Mouse (Mus musculus) kidney, embryonic 16.5 days (tissue): ENCODE results near the gene Sema6d. TPM values are rescaled to one million over a fixed set of nuclear protein-coding genes. Genes with fewer than 3 reads are reported as not detected.

Experiments
- ATAC-seq: fragments of 200-750 bp; cut with Nextera tagmentation; 2 replicates; pipeline ENCODE4 v1.8.0; 2017; ENCODE audit warnings: moderate TSS enrichment; ENCODE audit not compliant: low FRiP score, low TSS enrichment
- H3K27ac ChIP-seq: fragments of 300-500 bp; sonication (generic); 2 replicates; pipeline ENCODE4 v1.5.1; 2014; ENCODE audit warnings: low read length
- H3K27me3 ChIP-seq: fragments of 300-500 bp; sonication (generic); 2 replicates; pipeline ENCODE4 v1.6.1; 2014; ENCODE audit warnings: low read length, control low read depth, mixed read lengths; ENCODE audit not compliant: insufficient read depth
- H3K36me3 ChIP-seq: fragments of 300-500 bp; sonication (generic); 2 replicates; pipeline ENCODE4 v1.6.1; 2014; ENCODE audit warnings: low read length, control low read depth, mixed read lengths; ENCODE audit not compliant: insufficient read depth
- H3K4me1 ChIP-seq: fragments of 300-500 bp; sonication (generic); 2 replicates; pipeline ENCODE4 v1.6.1; 2014; ENCODE audit warnings: low read length, control low read depth, mixed read lengths; ENCODE audit not compliant: insufficient read depth
- H3K4me2 ChIP-seq: fragments of 300-500 bp; sonication (generic); replicated peaks from 2 replicates; pipeline ENCODE4 v1.6.1; 2014; ENCODE audit warnings: low read depth, low read length
- H3K4me3 ChIP-seq: fragments of 300-500 bp; sonication (generic); 2 replicates; pipeline ENCODE4 v1.5.1; 2014; ENCODE audit warnings: mild to moderate bottlenecking, low read length
- H3K9ac ChIP-seq: fragments of 300-500 bp; sonication (generic); replicated peaks from 2 replicates; pipeline ENCODE4 v1.6.1; 2014; ENCODE audit warnings: low read length
- H3K9me3 ChIP-seq: fragments of 300-500 bp; sonication (generic); 2 replicates; pipeline ENCODE4 v1.6.1; 2016; ENCODE audit warnings: low read length, control low read depth
- WGBS: fragments of 180-500 bp; shearing (Covaris S2); extraction: QIAGEN DNeasy Blood & Tissue Kit; methylation state at CpG from one replicate; pipeline ENCODE4 v1.1.7; 2014; 5-methylcytosine and 5-hydroxymethylcytosine counted together
- polyA plus RNA-seq: library from polyadenylated mRNA; unstranded; fragments of >200 nt; fragmentation: Nextera tagmentation; extraction: Ambion mirVana; gene quantifications from 2 replicates; pipeline ENCODE4 v1.2.1, GENCODE M21; 2015

Gene Sema6d
- polyA plus RNA-seq, 1 experiment from 2014 or later: 9.0 TPM

GRCm38 (mm10) chr2:124624247-124624929 lies 534.6 kb downstream of the Sema6d start:
- no peak overlapping the region for H3K27ac ChIP-seq
- H3K4me3 ChIP-seq: no peak overlapping the region
- H3K9me3 ChIP-seq: no peaks in the 10 kb centered on the region
- H3K36me3 ChIP-seq: no peaks in the 10 kb centered on the region
- H3K9ac ChIP-seq: no peak overlapping the region
- no peak overlapping the region for H3K4me2 ChIP-seq
- ATAC-seq: no peak
- 60% methylated on average over 10 of the region's 10 CpGs for WGBS
- no peaks in the 10 kb centered on the region for H3K27me3 ChIP-seq
- peaks cover 17% of the 10 kb centered on the region for H3K4me1 ChIP-seq

- H3K27ac ChIP-seq: no peak overlapping the region
- no peaks in the 10 kb centered on the region for H3K9me3 ChIP-seq
- no peak overlapping the region for H3K4me2 ChIP-seq
- WGBS: 71% methylated on average over 7 of the region's 7 CpGs
- H3K27me3 ChIP-seq: no peaks in the 10 kb centered on the region
- peaks cover 13% of the 10 kb centered on the region; the same call in 1 of the 2 replicates for H3K4me1 ChIP-seq
- H3K9ac ChIP-seq: no peak overlapping the region
- no peak overlapping the region for H3K4me3 ChIP-seq
- H3K36me3 ChIP-seq: no peaks in the 10 kb centered on the region
- ATAC-seq: peak; percentile 27; the same call in 1 of the 2 replicates
These were observed 536.7 kb downstream of the Sema6d start for GRCm38 (mm10) chr2:124626425-124626824.

- Histone ChIP-seq H3K4me1 (peaks cover 13% of the 10 kb centered on the region; the same call in 1 of the 2 replicates), H3K4me3 (no peak overlapping the region), H3K4me2 (no peak overlapping the region), H3K9me3 (no peaks in the 10 kb centered on the region), H3K27me3 (no peaks in the 10 kb centered on the region), H3K36me3 (no peaks in the 10 kb centered on the region), H3K9ac (no peak overlapping the region), H3K27ac (no peak overlapping the region)
- WGBS: 81% methylated on average over 5 of the region's 5 CpGs
- no peak for ATAC-seq
These were observed 537.9 kb downstream of the Sema6d start for GRCm38 (mm10) chr2:124627664-124628063.

GRCm38 (mm10) chr2:124628701-124629100 lies 538.9 kb downstream of the Sema6d start:
- Histone ChIP-seq H3K4me3 (no peak overlapping the region), H3K36me3 (no peaks in the 10 kb centered on the region), H3K4me1 (peaks cover 10% of the 10 kb centered on the region; the same call in 1 of the 2 replicates), H3K9ac (no peak overlapping the region), H3K4me2 (no peak overlapping the region), H3K27me3 (no peaks in the 10 kb centered on the region), H3K27ac (no peak overlapping the region), H3K9me3 (no peaks in the 10 kb centered on the region)
- ATAC-seq: no peak
- WGBS: 86% methylated on average over 7 of the region's 7 CpGs

DNA sequence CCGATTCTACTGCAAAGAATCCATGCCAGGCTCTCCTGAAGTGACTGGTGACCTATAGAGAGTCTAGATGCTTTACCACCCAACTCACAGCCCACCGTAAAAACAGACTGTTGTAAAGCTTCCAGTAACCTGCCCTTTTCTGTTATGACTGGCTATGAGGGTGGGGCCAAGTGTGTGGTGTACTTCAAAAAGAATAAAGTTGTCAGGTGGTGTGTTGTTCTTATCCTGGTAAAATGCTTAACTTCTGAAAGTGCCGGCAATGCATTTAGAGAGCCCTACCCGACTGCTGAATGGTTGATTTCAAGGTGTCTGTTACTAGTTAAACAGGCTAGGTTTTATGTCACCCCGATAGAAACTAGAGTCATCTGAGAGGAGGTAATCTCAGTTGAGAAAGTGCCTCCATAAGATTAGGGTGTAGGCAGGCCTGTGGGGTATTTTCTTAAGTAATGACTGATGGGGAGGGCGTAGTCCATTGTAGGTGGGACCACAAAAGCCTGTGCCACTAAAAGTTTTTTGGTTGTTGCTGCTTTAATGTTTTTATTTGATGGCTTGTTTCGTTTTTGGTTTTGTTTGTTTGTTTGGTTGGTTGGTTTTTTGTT lies 544.7 kb downstream of the Sema6d start:
- H3K4me3 ChIP-seq: no peak overlapping the region
- H3K36me3 ChIP-seq: no peaks in the 10 kb centered on the region
- H3K9me3 ChIP-seq: no peaks in the 10 kb centered on the region
- H3K9ac ChIP-seq: no peak overlapping the region
- no peaks in the 10 kb centered on the region for H3K27me3 ChIP-seq
- WGBS: 66% methylated on average over 7 of the region's 7 CpGs
- ATAC-seq: no peak
- no peak overlapping the region for H3K27ac ChIP-seq
- no peaks in the 10 kb centered on the region; the same call in 1 of the 2 replicates for H3K4me1 ChIP-seq
- H3K4me2 ChIP-seq: no peak overlapping the region

- Histone ChIP-seq H3K4me1 (no peaks in the 10 kb centered on the region; the same call in 1 of the 2 replicates), H3K36me3 (no peaks in the 10 kb centered on the region), H3K9ac (no peak overlapping the region), H3K4me2 (no peak overlapping the region), H3K9me3 (no peaks in the 10 kb centered on the region), H3K27ac (no peak overlapping the region), H3K27me3 (no peaks in the 10 kb centered on the region), H3K4me3 (no peak overlapping the region)
- ATAC-seq: no peak
- WGBS: 49% methylated on average over 8 of the region's 8 CpGs
These were observed 545.6 kb downstream of the Sema6d start for GRCm38 (mm10) chr2:124635271-124635865.

DNA sequence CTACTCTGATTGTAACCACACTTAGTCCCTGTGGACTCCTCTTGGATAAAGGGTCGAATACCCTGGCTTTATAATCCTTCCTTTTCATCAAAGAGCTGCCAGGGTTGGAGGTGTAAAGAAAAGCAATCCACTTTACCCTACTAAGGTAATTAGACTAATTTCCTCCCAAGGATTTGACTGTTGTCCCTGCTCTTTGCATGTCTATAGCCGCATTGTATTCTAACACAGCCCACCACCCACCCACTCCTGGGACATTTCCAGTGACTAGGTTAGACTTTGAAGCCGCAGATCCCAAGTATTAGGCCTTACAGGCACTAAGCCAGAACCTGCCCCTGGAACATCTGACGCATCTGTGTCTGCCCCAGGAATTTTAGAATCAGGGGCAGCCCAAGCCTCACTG lies 547.3 kb downstream of the Sema6d start:
- no peaks in the 10 kb centered on the region; the same call in 1 of the 2 replicates for H3K4me1 ChIP-seq
- no peak overlapping the region for H3K27ac ChIP-seq
- 46% methylated on average over 4 of the region's 4 CpGs for WGBS
- H3K4me3 ChIP-seq: no peak overlapping the region
- no peaks in the 10 kb centered on the region for H3K36me3 ChIP-seq
- H3K9ac ChIP-seq: no peak overlapping the region
- H3K27me3 ChIP-seq: no peaks in the 10 kb centered on the region
- no peak overlapping the region for H3K4me2 ChIP-seq
- H3K9me3 ChIP-seq: no peaks in the 10 kb centered on the region
- ATAC-seq: no peak

DNA sequence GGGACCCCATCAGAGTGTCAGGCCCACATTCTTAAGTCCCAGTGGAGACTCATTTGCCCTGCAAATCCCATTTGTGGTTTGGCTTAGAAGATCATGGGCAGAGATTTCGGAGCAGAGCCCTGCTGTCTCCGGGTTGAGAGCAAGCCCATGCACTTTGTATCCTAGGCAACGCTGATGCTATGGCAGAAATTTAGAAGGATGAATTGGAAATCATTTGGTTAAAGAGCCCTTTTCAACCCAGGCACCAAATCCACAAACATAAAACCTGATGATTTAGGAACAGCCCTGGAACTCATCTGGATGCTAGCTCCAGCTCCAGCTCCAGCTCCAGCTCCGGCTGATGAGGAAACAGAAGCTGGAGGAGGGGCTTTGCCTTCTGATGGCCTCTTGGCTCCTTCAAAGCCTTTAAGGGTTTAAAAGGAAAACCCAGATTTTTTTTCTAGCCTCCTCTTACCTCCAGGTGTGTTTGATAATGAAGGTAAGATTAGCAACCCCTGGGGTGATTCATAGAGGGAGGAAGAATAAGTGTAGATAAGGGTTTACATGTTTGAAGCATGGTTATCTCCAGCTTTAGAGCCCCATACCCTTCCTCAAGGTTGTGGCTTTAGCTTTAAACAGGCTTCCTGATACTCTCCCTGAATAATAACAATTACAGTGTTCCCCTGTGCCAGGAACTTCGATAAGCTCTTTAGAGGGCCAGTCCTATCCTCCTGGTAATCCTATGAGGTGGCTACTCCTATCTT lies 549.6 kb downstream of the Sema6d start:
- no peaks in the 10 kb centered on the region for H3K27me3 ChIP-seq
- WGBS: 77% methylated on average over 5 of the region's 5 CpGs
- no peak overlapping the region for H3K27ac ChIP-seq
- H3K4me2 ChIP-seq: no peak overlapping the region
- no peak overlapping the region for H3K4me3 ChIP-seq
- H3K4me1 ChIP-seq: no peaks in the 10 kb centered on the region; the same call in 1 of the 2 replicates
- no peaks in the 10 kb centered on the region for H3K36me3 ChIP-seq
- no peak for ATAC-seq
- H3K9me3 ChIP-seq: no peaks in the 10 kb centered on the region
- H3K9ac ChIP-seq: no peak overlapping the region

DNA sequence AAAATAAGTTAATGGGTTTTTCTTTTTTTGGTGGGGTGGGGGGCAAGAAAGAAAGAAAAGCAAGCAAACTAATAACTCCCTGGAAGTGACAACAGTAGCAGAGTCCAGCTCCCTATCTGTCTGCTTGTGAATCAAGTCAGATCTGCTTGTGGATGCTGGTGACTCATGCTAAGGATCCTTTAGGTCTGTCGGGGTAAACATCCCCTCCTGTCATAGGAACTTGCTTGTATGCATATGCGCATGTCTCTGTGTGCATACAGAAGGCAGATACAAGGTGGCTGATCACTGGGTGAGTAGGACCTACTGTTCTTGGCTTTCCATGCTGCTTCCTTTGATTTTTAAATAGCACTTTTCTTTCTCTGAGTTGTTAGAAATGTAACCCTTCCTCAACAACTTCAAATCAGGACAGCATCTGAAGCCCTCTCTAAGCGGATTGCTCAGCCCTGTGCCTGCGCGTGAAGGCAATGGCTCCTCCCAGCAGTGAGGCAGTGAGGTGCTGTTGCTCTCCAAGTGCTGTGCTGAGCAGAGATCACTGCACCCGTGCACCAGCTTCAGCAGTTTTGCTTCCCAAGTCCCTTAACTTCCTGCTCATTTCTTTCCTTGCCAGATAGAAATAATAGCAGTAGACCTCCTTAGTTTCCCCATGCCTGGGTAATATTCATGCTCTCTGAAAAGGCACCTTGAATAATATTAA lies 550.9 kb downstream of the Sema6d start:
- Histone ChIP-seq H3K9me3 (no peaks in the 10 kb centered on the region), H3K4me3 (no peak overlapping the region), H3K9ac (no peak overlapping the region), H3K36me3 (no peaks in the 10 kb centered on the region), H3K4me2 (no peak overlapping the region), H3K27ac (no peak overlapping the region), H3K4me1 (no peaks in the 10 kb centered on the region; the same call in 1 of the 2 replicates), H3K27me3 (no peaks in the 10 kb centered on the region)
- no peak for ATAC-seq
- 47% methylated on average over 6 of the region's 6 CpGs for WGBS
